Comparison of ENCODE assay signal across 19 mouse cellular contexts in the genomic region with DNA sequence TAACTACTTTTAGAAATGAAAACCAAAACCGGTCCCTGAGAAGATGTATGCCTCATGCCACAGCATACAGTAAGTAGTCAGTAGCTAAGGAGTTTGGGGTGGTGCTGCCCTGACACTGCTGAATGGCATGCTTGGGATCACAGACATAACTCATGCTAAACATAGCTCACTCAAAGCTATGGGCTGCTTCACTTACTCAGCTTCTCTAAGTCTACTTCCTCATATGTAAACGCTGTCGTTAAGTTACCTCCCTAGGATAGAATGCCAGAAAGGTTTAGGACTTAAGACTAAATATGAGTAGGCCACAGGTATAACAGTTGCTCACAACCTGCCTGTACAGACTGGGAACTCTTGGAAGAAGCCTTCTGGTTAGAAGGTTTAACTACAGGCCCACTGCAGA. TPM values are rescaled to one million over a fixed set of nuclear protein-coding genes. Genes with fewer than 3 reads are reported as not detected.
"Had no signal": no experiment of that assay in that cellular context is flagged by ENCODE, and none has a peak within 500 bp of the region (broad histone marks: within the 10 kb centered on the region; RNA-seq: fewer than 3 reads in every experiment).

No protein-coding gene starts in this region.

- H3K27me3 ChIP-seq: kidney, embryonic 15.5 days; liver, embryonic 15.5 days; midbrain, embryonic 15.5 days; neural tube, embryonic 12.5 days had no signal

- H3K9me3 ChIP-seq: kidney, embryonic 15.5 days; limb, embryonic 10.5 days; liver, embryonic 15.5 days; midbrain, embryonic 15.5 days; neural tube, embryonic 12.5 days had no signal

- H3K4me2 ChIP-seq: kidney, embryonic 15.5 days; liver, embryonic 11.5 days; liver, embryonic 15.5 days; midbrain, embryonic 15.5 days; neural tube, embryonic 12.5 days had no signal

- ATAC-seq: lung, postnatal 0 days; midbrain, embryonic 15.5 days had no signal

- DNase-seq: kidney, postnatal 14 days; lung, adult 2 months; lung, postnatal 36 days; thymus, postnatal 4 days had no signal

- H3K4me3 ChIP-seq: kidney, embryonic 15.5 days; left cerebral cortex, adult 2 months; limb, embryonic 10.5 days; liver, embryonic 15.5 days; midbrain, embryonic 15.5 days; neural tube, embryonic 12.5 days had no signal

- H3K27ac ChIP-seq: kidney, embryonic 15.5 days; left cerebral cortex, adult 2 months; limb, embryonic 10.5 days; liver, embryonic 15.5 days; midbrain, embryonic 15.5 days; neural tube, embryonic 12.5 days had no signal

- H3K9ac ChIP-seq: kidney, embryonic 15.5 days; liver, embryonic 15.5 days; midbrain, embryonic 15.5 days; neural tube, embryonic 12.5 days had no signal

- H3K4me1 ChIP-seq: kidney, embryonic 15.5 days; limb, embryonic 10.5 days; midbrain, embryonic 15.5 days; neural tube, embryonic 12.5 days had no signal

RNA-seq across cellular contexts. Expression of a gene that starts 44.5 kb away (rescaled TPM):
- total RNA-seq: layer of hippocampus, postnatal 25 days; left cerebral cortex, adult 2 months; left cerebral cortex, postnatal 14 days; megakaryocyte progenitor cell, adult 5-6 weeks; monocyte, adult 5-6 weeks; neutrophil, adult 5-6 weeks had no signal
- polyA plus RNA-seq: large intestine, adult 2 months; liver, embryonic 15.5 days; lung, adult 2 months; stomach, embryonic 16.5 days had no signal
